Comparison of ENCODE assay signal across 16 mouse cellular contexts in the genomic region with DNA sequence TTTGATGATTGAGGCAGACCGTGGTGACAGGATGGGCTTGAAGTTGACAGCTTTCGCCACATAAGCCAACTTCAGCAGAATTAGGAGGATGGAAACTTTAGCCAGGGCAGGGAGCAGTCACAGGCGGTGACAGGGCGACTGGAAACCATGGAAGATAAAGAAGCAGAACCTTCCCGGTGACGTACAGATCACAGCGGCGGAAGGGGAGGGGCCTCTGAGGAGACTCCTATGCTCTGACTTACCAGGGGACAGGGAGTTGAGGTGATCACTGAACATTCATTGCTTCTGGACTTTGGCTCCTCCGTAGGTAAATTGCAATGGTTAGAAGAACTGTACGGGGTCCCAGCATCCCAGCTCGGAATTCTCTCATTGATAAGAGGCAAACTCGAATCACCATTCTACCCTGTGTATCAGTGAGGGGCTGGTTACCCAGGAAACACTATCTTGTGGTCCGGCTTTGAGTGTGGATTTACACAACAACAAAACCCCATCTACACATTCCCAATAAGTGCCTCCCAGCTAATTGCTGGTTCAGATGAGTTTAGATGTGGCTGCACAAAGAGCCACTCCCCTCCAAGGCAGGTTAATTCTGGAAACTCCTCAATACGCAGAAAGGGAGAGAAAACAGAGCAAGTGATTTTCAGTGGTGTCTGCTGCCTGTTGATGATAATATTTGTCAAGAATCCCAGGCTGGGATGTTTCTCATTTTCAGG. TPM values are rescaled to one million over a fixed set of nuclear protein-coding genes. Genes with fewer than 3 reads are reported as not detected.
DNase-seq lines count a peak whose midpoint lies in the region; ATAC-seq and TF ChIP-seq lines count a peak whose summit lies in the region.
"Had no signal": no experiment of that assay in that cellular context is flagged by ENCODE, and none has a peak within 500 bp of the region (broad histone marks: within the 10 kb centered on the region; RNA-seq: fewer than 3 reads in every experiment).

No protein-coding gene starts in this region.

- H3K9me3 ChIP-seq in heart, embryonic 12.5 days (replicated peaks), result no peaks in the 10 kb centered on the region
- H3K9me3 ChIP-seq in CH12.LX (replicated peaks; ENCODE audit: low read length), result no peaks in the 10 kb centered on the region
- no peaks in the 10 kb centered on the region for H3K9me3 ChIP-seq in heart, embryonic 15.5 days (replicated peaks)
- H3K9me3 ChIP-seq in liver, embryonic 15.5 days (replicated peaks), result no peaks in the 10 kb centered on the region
- no peaks in the 10 kb centered on the region for H3K9me3 ChIP-seq in forebrain, embryonic 16.5 days (ENCODE audit: control insufficient read depth, low read length)
- H3K9me3 ChIP-seq in hindbrain, embryonic 16.5 days (ENCODE audit: control insufficient read depth, low read length), result no peaks in the 10 kb centered on the region

- dilution Hi-C loops in CH12.LX (cut with MboI; ENCODE audit: extremely low pct_ligation_motif_present, extremely low pct_unique_long_range_greater_than_20kb, low sequenced_read_pairs), result no loop called here

- H3K36me3 ChIP-seq in heart, embryonic 12.5 days, result no peaks in the 10 kb centered on the region
- no peaks in the 10 kb centered on the region for H3K36me3 ChIP-seq in CH12.LX (replicated peaks in 1 of 2; ENCODE audit: control insufficient read depth in 1 of 2, insufficient read depth in 1 of 2, low read length in 1 of 2)
- no peaks in the 10 kb centered on the region for H3K36me3 ChIP-seq in heart, embryonic 15.5 days
- H3K36me3 ChIP-seq in liver, embryonic 15.5 days (replicated peaks), result no peaks in the 10 kb centered on the region
- H3K36me3 ChIP-seq in forebrain, embryonic 16.5 days (ENCODE audit: control insufficient read depth, insufficient read depth), result no peaks in the 10 kb centered on the region
- no peaks in the 10 kb centered on the region for H3K36me3 ChIP-seq in hindbrain, embryonic 16.5 days (ENCODE audit: control insufficient read depth, insufficient read depth, low read length)

- 13% methylated on average over 14 of the region's 14 CpGs for WGBS in heart, embryonic 12.5 days
- 29% methylated on average over 14 of the region's 14 CpGs for WGBS in heart, embryonic 15.5 days
- 38% methylated on average over 14 of the region's 14 CpGs for WGBS in liver, embryonic 15.5 days (ENCODE audit: insufficient replicate concordance)
- 79% methylated on average over 14 of the region's 14 CpGs for WGBS in forebrain, embryonic 16.5 days
- 70% methylated on average over 14 of the region's 14 CpGs for WGBS in hindbrain, embryonic 16.5 days

- no peak for DNase-seq in heart, adult 9 months (ENCODE audit: low spot score in 2 of 2)
- DNase-seq in CH12.LX (ENCODE audit: extremely low read depth), result no peak
- no peak for DNase-seq in layer of hippocampus, postnatal 10 days (ENCODE audit: low spot score in 2 of 2)
- DNase-seq: adrenal gland, adult 8-10 months; B cell, adult 2 months; kidney, adult 18-20 months; left cerebral cortex, postnatal 4 days; lung, postnatal 4 days; right cerebral cortex, postnatal 4 days had no signal

- no peaks in the 10 kb centered on the region for H3K27me3 ChIP-seq in heart, embryonic 12.5 days (replicated peaks)
- no peaks in the 10 kb centered on the region for H3K27me3 ChIP-seq in CH12.LX (replicated peaks)
- no peaks in the 10 kb centered on the region for H3K27me3 ChIP-seq in heart, embryonic 15.5 days
- no peaks in the 10 kb centered on the region for H3K27me3 ChIP-seq in liver, embryonic 15.5 days
- H3K27me3 ChIP-seq in forebrain, embryonic 16.5 days (replicated peaks; ENCODE audit: control insufficient read depth, insufficient read depth, low read length), result no peaks in the 10 kb centered on the region
- H3K27me3 ChIP-seq in hindbrain, embryonic 16.5 days (replicated peaks; ENCODE audit: control insufficient read depth, insufficient read depth, low read length), result no peaks in the 10 kb centered on the region

- ATAC-seq in heart, embryonic 12.5 days (ENCODE audit: insufficient number of reproducible peaks, low FRiP score), result peak; percentile 83
- no peak for ATAC-seq in heart, embryonic 15.5 days (replicated peaks; ENCODE audit: insufficient number of reproducible peaks, insufficient read depth, low FRiP score, low read depth)
- no peak for ATAC-seq in liver, embryonic 15.5 days (ENCODE audit: insufficient read depth)
- ATAC-seq in forebrain, embryonic 16.5 days, result no peak
- ATAC-seq in hindbrain, embryonic 16.5 days, result no peak

- H3K4me3 ChIP-seq in heart, embryonic 12.5 days, result peak overlapping the region; percentile 45
- H3K4me3 ChIP-seq in CH12.LX (replicated peaks in 1 of 3; ENCODE audit: low read depth in 2 of 3, low read length in 2 of 3, poor library complexity in 1 of 3), result peak overlapping the region in 1 of 3 experiments; percentile 3
- peak overlapping the region; percentile 44 for H3K4me3 ChIP-seq in heart, embryonic 15.5 days
- H3K4me3 ChIP-seq in liver, embryonic 15.5 days (replicated peaks), result no peak overlapping the region; the same call in 1 of the 2 replicates
- H3K4me3 ChIP-seq in forebrain, embryonic 16.5 days (replicated peaks; ENCODE audit: low read length), result no peak overlapping the region
- H3K4me3 ChIP-seq in hindbrain, embryonic 16.5 days (ENCODE audit: low read length), result no peak overlapping the region
- H3K4me3 ChIP-seq: layer of hippocampus, adult 2 months had no signal

- no peak overlapping the region for H3K9ac ChIP-seq in heart, embryonic 12.5 days
- H3K9ac ChIP-seq in CH12.LX (ENCODE audit: insufficient read depth, low read depth), result no peak overlapping the region
- no peak overlapping the region for H3K9ac ChIP-seq in heart, embryonic 15.5 days
- H3K9ac ChIP-seq in liver, embryonic 15.5 days, result no peak overlapping the region
- H3K9ac ChIP-seq in forebrain, embryonic 16.5 days (replicated peaks; ENCODE audit: low read depth, low read length), result no peak overlapping the region
- no peak overlapping the region for H3K9ac ChIP-seq in hindbrain, embryonic 16.5 days (ENCODE audit: low read depth, low read length)

- no peak for TF ChIP-seq EP300 in CH12.LX (IDR thresholded peaks at IDR 0.05; ENCODE audit: low read length)

- in situ Hi-C loops in CH12.LX (cut with MboI; ENCODE audit: low pct_ligation_motif_present, low pct_unique_long_range_greater_than_20kb, low sequenced_read_pairs), result no loop called here

- no peak for TF ChIP-seq POLR2A in CH12.LX (IDR thresholded peaks at IDR 0.05; ENCODE audit: low read depth, low read length)

- H3K4me2 ChIP-seq in heart, embryonic 12.5 days, result peak overlapping the region; percentile 68
- H3K4me2 ChIP-seq in CH12.LX (ENCODE audit: insufficient read depth, low read depth, poor library complexity, severe bottlenecking), result peak overlapping the region; percentile 32; the same call in 1 of the 2 replicates
- peak overlapping the region; percentile 58 for H3K4me2 ChIP-seq in heart, embryonic 15.5 days
- H3K4me2 ChIP-seq in liver, embryonic 15.5 days, result peak overlapping the region; percentile 39
- no peak overlapping the region for H3K4me2 ChIP-seq in forebrain, embryonic 16.5 days (ENCODE audit: low read length)
- H3K4me2 ChIP-seq in hindbrain, embryonic 16.5 days (ENCODE audit: low read length), result no peak overlapping the region

- H3K27ac ChIP-seq in heart, embryonic 12.5 days (ENCODE audit: poor library complexity, severe bottlenecking), result no peak overlapping the region
- no peak overlapping the region for H3K27ac ChIP-seq in CH12.LX (ENCODE audit: insufficient read depth, low read depth)
- no peak overlapping the region for H3K27ac ChIP-seq in heart, embryonic 15.5 days
- H3K27ac ChIP-seq in liver, embryonic 15.5 days (replicated peaks), result no peak overlapping the region
- no peak overlapping the region for H3K27ac ChIP-seq in forebrain, embryonic 16.5 days (ENCODE audit: low read length)
- H3K27ac ChIP-seq in hindbrain, embryonic 16.5 days (ENCODE audit: low read depth, low read length), result no peak overlapping the region
- H3K27ac ChIP-seq: layer of hippocampus, adult 2 months had no signal

- TF ChIP-seq CTCF in CH12.LX (conservative IDR thresholded peaks at IDR 0.05 in 1 of 2, IDR thresholded peaks at IDR 0.05 in 1 of 2; ENCODE audit: low read depth in 2 of 2, low read length in 2 of 2), result no peak

- H3K4me1 ChIP-seq in heart, embryonic 12.5 days (replicated peaks), result peaks cover 9% of the 10 kb centered on the region
- peaks cover 6 to 25% of the 10 kb centered on the region in 2 experiments for H3K4me1 ChIP-seq in CH12.LX (ENCODE audit: control insufficient read depth in 1 of 2, insufficient read depth in 2 of 2)
- 0 out of 2 replicates have a peak, but pooled peaks cover 9% of the 10 kb centered on the region for H3K4me1 ChIP-seq in heart, embryonic 15.5 days (replicated peaks)
- H3K4me1 ChIP-seq in liver, embryonic 15.5 days (replicated peaks), result peaks cover 19% of the 10 kb centered on the region
- H3K4me1 ChIP-seq in forebrain, embryonic 16.5 days (replicated peaks; ENCODE audit: control insufficient read depth, insufficient read depth, low read length), result no peaks in the 10 kb centered on the region
- no peaks in the 10 kb centered on the region for H3K4me1 ChIP-seq in hindbrain, embryonic 16.5 days (ENCODE audit: control insufficient read depth, insufficient read depth, low read depth, low read length)

- H3K79me2 ChIP-seq in CH12.LX (replicated peaks; ENCODE audit: control insufficient read depth, extremely low read depth, insufficient read depth, poor library complexity, severe bottlenecking), result no peaks in the 10 kb centered on the region

- TF ChIP-seq RAD21 in CH12.LX (IDR thresholded peaks at IDR 0.05; ENCODE audit: low read depth, low read length), result no peak

RNA-seq across cellular contexts. Expression of gene Cpvl, which starts 8.0 kb away (rescaled TPM):
- polyA plus RNA-seq in heart, embryonic 12.5 days (2016; fragmentation: Nextera tagmentation; extraction: Ambion mirVana), result not detected in 2 replicates
- total RNA-seq in CH12.LX (2012; rRNA removed), result not detected in 2 replicates
- not detected in 2 replicates for total RNA-seq in CH12.LX (2014; rRNA removed)
- polyA plus RNA-seq in CH12.LX (2012; ENCODE audit: insufficient read length, low read depth), result 0.22 TPM in 1 of 2 replicates, not detected in the other
- polyA plus RNA-seq in heart, embryonic 15.5 days (2015; fragmentation: Nextera tagmentation; extraction: Ambion mirVana), result 0.13 TPM in 1 of 2 replicates, not detected in the other
- polyA plus RNA-seq in liver, embryonic 15.5 days (2015; fragmentation: Nextera tagmentation; extraction: Ambion mirVana), result not detected in 2 replicates
- not detected in 2 replicates for polyA plus RNA-seq in forebrain, embryonic 16.5 days (2015; fragmentation: Nextera tagmentation; extraction: Ambion mirVana)
- total RNA-seq in layer of hippocampus, postnatal 10 days (2021), result not detected
- 0.24 TPM in 1 of 2 replicates, not detected in the other for polyA plus RNA-seq in hindbrain, embryonic 16.5 days (2015; fragmentation: Nextera tagmentation; extraction: Ambion mirVana)
- total RNA-seq: adrenal gland, adult 8-10 months; hematopoietic stem cell, adult 5-6 weeks; layer of hippocampus, adult 2 months; left cerebral cortex, postnatal 4 days had no signal

RNA-seq across cellular contexts. Expression of gene Chn2, which starts 52.9 kb away (rescaled TPM):
- 7.6 and 12.4 TPM in 2 replicates for polyA plus RNA-seq in heart, embryonic 12.5 days (2016; fragmentation: Nextera tagmentation; extraction: Ambion mirVana)
- total RNA-seq in CH12.LX (2012; rRNA removed) (not detected in 2 replicates), CH12.LX (2014; rRNA removed) (not detected in 2 replicates)
- not detected in 2 replicates for polyA plus RNA-seq in CH12.LX (2012; ENCODE audit: insufficient read length, low read depth)
- 5.4 and 6.1 TPM in 2 replicates for polyA plus RNA-seq in heart, embryonic 15.5 days (2015; fragmentation: Nextera tagmentation; extraction: Ambion mirVana)
- 4.3 and 5.0 TPM in 2 replicates for polyA plus RNA-seq in liver, embryonic 15.5 days (2015; fragmentation: Nextera tagmentation; extraction: Ambion mirVana)
- 42.0 and 45.0 TPM in 2 replicates for polyA plus RNA-seq in forebrain, embryonic 16.5 days (2015; fragmentation: Nextera tagmentation; extraction: Ambion mirVana)
- 10 to 100 TPM; 26.5 to 31.0 TPM for total RNA-seq in layer of hippocampus, postnatal 10 days (2021)
- 24.4 and 26.3 TPM in 2 replicates for polyA plus RNA-seq in hindbrain, embryonic 16.5 days (2015; fragmentation: Nextera tagmentation; extraction: Ambion mirVana)

Comparison
In these comparisons a context has a peak if more than half of its experiments do, and no peak if none do; other contexts are left out.
1. H3K4me2 ChIP-seq: peak in heart, embryonic 12.5 days (single experiment), CH12.LX (single experiment), heart, embryonic 15.5 days (single experiment) and liver, embryonic 15.5 days (single experiment); none in forebrain, embryonic 16.5 days (single experiment) and hindbrain, embryonic 16.5 days (single experiment).
2. H3K4me3 ChIP-seq: peak in heart, embryonic 12.5 days (single experiment) and heart, embryonic 15.5 days (single experiment); none in liver, embryonic 15.5 days (single experiment), forebrain, embryonic 16.5 days (single experiment) and hindbrain, embryonic 16.5 days (single experiment).